Mouse (Mus musculus) testis, postnatal 14 days (tissue): ENCODE measurements around the gene Borcs6.

Experiments
- DNase-seq: peaks from one replicate; pipeline ENCODE4 v3.0.0; 2021; ENCODE audit warnings: low spot score

Gene Borcs6

DNA sequence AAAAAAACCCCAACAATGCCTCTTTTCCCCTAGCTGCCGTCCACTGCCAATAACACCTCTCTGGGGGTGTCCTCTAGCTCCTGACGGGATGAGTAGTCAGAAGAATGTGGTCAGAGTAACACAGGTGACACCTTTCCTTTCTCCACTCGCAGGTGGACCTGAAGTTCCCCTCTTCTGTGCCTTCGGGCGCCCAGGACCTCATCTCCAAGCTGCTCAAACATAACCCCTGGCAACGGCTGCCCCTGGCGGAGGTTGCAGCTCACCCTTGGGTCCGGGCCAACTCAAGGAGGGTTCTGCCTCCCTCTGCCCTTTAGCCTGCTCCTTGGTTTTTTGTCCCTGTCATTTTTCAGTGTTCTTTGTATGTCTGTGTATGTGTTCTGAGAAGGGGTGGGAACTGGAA, 8.8 kb upstream of the Borcs6 start:
- no peak for DNase-seq

DNA sequence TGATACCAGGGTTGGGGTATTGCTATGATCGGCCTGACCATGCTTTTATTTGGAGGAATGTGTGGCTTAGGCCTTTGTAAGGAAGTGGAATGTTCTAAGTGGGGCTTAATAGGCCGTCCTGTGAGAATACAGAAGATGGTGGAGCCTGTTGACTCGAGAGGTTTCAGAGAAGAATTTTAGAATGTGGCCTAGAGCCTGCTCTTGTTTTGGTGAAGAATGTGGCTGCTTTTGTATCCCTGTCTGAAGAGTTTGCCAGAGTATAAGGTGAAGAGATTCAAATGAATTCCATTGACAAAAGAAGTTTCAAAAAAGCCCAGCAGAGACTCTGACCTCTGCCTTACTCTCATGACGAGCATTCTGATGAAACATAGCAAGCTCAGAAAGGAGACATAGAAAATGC, 7.7 kb upstream of the Borcs6 start:
- DNase-seq: no peak

DNA sequence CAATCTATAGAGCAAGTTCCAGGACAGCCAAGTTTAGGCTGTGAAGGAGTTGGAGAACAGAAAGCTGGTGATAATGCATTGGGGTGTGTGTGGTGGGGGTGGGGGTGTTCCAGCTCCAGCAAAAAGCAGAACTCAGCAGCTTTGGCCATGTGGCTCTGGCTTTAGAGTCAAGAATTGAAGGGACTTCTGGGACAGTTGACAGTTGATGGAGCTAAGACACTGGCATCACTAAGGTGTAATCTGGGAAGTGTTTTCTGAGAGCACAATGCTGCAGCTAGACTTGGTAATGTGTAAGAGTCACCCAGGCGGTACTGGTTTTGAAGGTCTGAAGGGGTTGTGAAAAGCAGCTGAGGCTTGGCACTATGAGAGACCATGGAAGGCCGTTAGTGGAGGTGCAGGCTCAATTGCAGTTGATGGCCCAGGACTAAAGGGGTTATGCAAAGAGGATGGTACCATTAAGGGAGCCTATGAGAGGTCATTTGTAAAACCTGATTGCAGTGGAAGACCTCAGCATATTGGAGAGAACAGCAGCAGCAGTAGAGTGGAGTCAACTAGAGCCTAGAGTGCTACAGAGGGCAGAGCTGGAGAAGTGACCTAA, 6.6 kb upstream of the Borcs6 start:
- DNase-seq: no peak

DNA sequence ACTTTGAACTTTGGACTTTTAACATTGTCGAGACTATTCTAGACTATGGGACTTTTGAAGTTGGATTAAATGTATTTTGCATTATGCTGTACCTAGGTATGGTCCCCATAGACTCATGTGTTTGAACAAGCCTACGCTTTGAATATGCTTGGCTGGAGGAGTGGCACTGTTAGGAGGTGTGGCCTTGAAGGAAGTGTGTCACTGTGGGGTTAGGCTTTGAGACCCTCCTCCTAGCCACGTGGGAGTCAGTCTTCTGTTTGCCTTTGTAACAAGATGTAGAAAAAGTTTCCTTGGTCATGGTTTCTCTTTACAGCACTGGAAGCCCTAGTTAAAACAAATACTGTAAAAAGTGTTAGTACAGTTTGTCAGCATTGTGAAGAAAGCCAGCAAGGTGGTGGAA, 5.7 kb upstream of the Borcs6 start:
- DNase-seq: no peak

DNA sequence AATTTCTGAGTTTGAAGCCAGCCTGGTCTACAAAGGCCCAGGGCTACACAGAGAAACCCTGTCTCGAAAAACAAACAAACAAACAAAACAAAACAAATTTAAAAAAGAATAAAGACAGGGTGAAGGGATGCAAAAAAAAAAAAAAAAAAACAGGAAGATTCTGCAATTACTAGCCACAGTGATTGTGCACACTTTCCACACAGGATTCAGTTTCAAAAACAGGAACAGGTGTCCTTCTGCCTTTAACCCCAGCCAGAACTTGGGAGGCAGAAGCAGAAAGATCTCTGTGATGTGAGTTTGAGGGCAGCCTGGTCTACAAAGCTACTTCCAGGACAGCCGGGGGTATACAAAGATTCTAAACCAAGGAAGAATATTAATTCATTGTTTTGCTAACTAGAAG, 1.3 kb upstream of the Borcs6 start:
- DNase-seq: no peak

DNA sequence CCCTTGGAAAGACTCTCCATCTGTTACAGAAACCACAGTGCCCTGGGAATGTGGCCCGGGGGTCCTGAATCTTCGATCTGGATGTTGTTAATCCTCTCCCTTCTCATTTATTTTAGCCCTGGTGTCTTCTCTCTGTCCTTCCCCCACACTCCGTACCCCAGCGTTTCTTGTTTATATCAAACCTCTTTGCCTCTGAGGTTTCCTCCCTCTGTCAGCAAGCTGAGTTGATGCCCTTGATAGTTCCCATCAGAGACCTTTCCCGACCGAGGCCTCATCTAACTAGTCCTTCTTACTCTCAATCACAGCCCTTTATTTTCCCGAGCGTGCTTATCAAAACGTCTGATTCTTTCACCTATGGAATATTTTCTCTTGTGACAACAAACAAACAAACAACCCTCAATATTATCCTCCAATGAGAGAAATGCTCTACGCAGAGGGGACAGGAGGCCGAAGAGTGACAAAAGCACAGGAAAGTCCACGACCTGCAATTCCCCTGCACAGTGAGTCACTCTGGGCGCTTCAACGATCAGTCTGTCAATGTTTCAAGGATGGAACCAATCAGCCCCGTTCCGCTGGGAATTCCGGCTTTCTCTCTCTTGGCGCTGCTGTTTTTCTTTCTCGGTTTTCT, 674 bp upstream of the Borcs6 start:
- no peak for DNase-seq

DNA sequence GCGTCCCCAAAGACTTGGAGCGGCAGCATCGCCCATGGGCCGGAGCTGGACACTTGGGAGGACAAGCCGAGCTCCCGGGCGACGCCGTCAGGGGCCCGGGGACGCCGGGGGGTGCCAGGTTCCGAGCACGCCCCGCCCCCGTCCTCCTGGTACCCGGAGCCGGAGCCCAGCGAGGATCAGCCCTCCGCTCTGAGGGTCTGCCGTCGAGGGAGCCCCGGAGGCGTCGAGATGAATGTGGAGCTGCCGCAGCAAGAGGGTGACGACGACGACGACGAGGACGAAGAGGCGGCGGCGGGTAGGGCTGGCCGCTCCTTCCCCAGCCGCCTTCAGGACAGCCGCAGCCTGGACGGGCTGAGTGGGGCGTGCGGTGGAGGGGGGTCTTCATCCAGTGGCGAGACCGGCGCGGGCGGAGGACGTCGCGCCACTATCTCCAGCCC, 476 bp downstream of the Borcs6 start:
- no peak for DNase-seq

DNA sequence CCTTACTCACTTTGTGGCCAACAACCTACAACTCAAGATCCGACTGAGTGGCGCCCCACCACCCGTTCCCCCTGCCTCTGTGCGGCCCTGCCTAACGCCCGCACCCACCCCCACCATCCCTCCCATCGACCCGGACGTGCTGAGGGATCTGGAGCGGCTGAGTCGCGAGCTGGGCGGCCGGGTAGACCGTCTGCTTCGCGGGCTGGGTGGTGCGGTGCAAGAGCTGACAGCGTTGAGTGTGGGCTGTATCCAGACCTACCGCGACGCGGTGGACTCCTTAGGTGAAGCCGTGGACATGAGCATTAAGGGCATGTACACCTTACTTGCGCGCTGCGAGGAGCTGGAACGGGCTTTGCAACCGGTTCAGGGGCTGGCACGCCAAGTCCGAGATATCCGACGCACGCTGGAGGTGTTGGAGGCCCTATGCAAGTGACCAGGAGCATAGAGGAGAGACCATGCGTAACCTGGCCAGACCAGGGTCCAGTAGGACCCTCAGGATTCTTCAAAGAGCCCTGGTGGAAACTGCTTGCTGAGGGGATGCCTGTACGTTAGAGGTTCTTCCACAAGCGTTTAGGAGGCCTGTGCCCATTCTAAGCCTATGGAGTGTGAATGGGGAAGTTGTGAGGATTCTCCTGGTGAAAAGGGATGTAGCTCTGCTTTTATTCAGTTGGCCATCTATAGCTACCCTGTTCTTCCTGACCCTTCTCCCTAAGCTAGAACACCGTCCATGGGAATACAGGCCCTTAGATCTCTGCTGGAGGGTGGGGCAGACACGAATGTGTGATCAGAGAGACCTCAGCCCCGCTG, 1.1 kb downstream of the Borcs6 start:
- DNase-seq: peak; percentile 43

DNA sequence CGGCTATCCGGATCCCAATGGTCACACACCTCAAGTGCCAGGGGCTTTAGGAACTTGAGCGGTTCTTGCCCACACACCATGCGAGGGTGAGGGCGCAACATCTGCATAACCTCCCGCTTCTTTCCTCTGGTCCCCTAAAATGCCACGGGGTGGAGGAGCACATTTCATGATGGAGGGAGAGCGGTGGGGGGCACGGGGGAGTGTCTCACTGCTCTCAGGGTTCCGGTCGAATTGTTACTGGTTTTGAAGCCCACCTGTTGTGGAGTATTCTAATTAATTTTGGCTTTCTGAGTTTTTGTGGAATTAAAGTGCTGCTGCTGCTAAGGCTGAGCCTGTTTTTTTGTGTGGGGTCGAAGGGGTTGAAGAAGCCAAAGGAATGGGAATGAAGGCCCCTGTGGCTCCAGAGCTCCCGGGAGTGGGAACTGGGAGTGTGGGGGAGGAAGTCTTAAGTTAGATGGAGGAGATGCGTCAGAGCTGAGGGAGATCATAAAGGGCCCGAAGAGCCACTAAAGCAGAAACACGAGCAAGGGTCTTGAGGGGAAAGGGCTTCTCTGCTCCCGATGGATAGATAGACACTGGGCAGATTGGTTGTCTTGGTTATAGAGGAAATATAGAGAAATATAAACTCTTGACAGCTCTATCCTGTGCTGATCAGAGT, 1.9 kb downstream of the Borcs6 start:
- DNase-seq: no peak

DNA sequence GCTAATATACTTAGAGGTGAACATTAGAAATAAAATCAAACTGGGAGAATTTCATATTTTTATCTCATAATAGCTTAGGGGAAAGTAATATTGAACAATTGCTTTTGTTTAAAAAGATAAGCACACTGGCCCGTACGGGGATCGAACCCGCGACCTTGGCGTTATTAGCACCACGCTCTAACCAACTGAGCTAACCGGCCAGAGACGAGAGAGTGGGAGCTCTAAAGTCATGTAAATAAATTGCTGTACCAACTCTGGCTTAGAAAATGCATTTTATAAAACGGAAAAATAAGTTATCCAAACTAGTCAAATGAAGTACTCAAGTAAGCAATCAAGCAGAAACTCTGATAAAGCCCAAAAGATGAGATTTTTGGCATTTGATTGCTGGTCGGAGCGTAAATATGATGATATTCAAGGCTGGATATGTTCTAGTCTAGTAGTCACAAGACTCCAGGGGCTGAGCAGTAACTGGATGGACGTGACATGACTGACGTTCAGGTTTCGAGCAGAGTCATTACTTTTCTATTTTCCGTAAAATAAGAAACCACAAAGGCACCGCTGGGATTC, 2.8 kb downstream of the Borcs6 start:
- peak; percentile 68 for DNase-seq

DNA sequence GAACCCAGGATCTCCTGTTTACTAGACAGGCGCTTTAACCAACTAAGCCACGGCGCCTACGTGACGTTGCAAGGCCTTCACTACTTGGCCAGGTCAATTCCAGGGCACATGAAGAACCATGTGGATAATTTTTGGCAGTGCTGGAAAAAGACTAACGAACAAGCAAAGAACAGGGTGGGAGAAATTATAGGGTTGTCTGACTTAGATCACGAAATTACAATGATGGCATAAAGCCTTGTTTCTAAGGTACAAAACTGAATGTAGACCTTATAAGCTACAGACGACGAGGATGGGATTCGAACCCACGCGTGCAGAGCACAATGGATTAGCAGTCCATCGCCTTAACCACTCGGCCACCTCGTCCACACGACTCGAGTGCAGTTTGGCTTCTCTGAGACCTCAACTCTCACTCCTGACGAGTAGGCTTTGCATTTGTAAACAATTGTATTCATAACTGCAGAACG, 3.3 kb downstream of the Borcs6 start:
- DNase-seq: peak; percentile 89

DNA sequence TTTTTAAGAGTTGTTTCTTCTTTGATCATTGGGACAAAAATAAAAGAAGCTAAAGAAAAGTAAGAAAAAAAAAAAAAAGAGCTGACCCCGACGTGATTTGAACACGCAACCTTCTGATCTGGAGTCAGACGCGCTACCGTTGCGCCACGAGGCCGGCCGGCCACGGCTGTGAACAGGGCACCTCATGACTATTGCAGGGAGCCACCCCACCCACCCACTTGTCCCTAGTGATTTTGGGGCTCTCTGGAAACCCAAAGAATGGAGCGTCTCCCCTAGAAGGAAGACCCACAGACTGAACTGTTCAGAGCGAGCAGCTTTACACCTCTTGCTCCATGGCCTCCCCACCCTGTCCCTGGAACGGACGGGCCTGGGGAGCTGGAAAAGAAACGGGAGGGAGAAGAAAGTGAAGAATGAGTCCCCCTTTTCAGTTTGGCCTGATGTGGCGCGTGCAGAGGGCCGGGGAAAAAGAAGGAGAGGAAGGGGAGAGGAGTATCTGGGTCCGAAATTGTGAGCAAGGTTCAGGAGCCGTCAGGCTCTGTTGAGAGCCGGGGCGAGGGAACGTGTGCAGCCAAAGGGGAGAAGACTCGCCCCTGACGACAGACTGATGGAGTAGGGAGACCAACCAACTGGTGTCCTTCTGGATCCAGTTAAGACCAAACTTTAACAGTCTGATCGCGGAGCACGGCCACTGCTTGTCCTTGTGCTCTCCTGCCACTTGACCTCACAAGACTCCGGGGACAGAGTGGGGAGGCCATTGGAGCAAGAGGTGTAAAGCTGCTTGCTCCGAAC, 4.1 kb downstream of the Borcs6 start:
- peak; percentile 62 for DNase-seq

DNA sequence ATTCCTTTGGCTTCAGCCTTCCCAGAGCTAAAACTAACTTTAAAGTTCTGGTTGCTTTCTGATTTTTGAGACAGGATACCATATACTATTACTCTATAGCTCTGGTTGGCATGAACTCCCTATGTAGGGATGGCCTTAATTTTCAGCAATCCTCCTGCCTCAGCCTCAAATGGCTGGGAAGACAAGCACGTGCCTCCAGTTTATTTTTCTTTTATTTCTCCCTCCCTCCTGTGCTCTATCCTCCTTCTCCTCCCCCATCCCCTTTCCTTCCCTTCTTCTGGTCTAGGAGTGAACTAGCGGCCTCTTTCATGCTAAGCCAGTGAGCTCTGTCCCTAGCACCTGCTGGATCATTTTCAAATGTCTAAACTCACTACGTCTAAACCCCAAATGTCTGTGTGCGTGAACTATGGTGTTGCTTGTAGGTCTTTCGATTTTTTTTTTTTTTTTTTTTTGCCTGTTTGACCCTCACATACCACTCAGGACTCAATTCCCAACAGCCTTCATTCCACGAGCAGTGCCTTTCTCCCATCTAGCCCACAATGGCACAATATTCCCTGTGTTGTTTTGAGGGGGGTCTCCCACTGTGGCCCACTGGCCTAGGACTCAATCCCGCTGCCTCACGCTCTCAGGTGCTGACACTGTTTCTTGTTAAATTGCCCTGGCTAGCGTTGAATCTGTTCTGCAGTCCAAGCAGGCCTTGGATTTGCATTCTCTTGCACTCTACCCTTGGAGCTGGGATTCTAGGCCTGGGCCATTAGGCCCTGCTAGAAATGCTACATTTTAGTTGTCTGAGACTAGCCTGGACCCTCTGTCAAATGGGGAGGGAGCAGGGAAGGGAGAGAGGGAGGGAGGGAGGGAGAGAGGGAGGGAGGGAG, 5.0 kb downstream of the Borcs6 start:
- no peak for DNase-seq

DNA sequence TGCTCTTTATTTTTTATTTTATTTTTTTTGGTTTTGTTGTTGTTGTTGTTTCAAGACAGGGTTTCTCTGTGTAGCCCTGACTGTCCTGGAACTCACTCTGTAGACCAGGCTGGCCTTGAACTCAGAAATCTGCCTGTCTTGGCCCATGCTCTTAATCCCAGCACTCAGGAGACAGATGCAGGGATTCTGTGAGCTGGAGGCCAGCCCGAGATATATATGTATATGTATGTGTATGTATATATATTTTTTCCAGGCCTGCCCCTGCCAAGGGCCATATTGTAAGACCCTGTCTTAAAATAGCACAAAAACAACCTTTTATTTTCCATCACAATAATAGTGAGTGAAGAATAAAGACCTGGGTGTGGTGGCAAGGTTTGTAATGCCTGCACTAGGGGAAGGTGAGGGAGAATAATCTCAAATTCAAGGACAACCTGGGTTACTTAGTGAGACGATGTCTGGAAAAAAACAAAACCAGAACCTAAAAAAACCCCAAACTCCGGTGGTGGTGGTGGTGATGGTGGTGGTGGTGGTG, 5.9 kb downstream of the Borcs6 start:
- DNase-seq: no peak

DNA sequence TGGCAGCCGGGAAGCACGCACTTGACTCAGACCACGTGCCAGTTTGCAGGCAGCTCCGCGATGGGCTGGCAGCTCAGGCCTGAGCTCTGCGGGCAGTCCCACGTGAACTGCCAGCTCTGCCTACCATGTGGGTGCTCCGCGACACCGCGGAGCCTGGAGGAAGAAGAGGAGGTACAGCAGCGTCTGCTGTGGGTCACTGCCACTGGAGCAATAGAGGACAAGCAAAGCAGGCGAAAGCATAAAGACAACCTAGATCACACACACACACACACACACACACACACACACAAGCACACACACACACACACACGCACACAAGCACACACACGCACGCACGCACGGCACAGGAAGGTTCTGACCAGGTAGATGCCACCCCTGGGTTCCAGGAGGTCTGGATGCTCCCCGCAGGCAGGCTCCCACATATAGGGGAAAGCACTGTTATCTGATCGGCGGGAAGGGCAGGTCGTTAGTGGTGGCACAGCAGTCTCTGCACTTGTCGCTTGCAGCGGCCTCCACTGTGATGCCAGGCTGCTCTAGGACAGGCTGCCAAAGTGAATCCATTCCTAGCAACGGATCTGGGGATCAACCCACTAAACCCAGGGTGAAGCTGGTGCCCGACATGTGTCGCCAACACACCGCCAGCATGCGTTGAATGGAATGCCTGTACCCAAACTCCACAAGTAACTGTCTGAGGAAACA, 6.8 kb downstream of the Borcs6 start:
- DNase-seq: no peak

DNA sequence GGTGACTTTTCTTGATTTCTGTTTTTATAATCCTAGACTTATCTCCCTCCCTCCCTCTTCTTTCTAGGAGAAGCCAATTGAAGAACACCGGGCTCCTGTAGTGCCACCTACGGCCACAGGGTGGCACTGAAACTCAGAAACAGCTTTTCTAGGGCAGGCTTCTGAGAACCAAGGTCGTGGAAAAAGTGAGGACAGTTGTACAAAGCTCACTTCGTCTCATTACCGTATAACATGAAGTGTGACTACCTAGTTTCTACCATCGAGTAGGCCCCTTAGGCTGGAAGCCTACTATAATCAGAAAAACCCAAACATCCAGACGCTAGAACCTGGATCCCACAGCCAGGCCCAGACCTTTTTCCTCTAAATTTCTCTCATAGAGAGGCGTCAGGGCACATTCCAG, 7.4 kb downstream of the Borcs6 start:
- peak; percentile 80 for DNase-seq

DNA sequence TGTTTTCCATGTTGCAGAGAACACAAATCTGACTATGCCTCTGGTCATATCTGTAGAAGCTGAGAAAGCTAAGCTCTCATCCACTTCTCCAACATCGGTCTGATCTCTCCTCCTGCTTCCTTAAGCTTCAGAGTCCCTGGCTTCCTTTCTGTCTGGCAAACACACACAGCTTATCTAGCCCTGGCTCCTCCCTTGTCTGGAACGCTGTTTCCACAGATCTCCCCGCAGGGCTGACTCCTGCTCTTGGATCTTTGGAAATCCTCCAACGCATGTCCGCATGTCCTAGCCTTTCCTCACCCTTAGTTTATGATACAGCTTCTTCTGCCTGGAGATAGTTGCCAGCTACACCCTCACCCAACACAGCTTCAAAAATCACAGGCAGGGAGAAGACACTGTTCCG, 8.1 kb downstream of the Borcs6 start:
- peak; percentile 64 for DNase-seq

DNA sequence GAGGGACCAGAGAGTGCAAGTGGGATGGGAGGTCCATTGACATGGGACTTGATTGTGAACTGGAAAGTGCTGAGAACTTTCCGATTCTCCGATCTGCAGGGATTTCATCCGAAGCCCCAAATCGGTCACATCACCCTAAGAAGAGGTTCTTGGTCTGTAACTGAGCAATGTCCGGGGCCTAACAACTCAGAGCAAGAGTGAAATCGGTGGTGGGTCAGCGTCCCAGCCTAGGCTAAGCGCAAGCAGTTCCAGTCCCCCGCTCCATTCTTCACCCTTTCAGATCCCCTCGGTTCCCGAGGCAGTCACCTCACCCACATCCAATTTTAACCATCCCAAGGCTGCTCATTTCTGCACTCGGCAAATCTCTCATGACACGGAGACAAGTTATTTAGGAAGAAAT, 10.6 kb downstream of the Borcs6 start:
- DNase-seq: no peak

DNA sequence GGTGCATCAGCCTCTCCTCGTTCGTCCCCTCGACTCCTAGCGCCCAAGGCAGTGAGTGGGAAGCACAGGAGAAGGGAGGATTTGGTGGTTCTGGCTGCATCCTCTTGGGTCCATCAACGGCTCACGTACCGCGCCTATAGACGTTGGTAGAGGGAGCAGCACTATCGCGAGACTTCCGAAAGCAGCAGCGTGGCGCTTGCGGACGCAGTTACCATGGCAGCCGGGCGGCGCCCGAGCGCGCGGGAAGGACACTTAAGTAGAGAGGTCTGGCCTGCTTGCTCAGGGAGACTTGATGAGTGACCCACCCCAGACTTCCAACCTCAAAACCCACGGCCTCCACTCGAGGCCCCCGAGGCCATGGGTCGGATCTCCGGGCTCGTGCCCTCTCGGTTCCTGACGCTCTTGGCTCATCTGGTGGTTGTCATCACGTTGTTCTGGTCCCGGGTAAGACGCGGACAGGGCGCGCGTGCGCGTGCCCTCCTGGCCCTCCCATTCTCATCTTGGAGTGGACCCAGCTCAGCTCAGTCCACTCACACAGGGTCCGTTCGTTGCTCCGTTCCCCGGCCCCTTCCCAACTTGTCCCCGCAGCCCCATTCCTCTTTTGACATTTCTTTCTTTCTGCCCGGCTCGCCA, 11.2 kb downstream of the Borcs6 start, which contains the start of gene Tmem107:
Gene Tmem107 (plus strand): TSS at position 217 of the 633 bp plus-strand sequence.
- DNase-seq: peak; percentile 95
